Mouse (Mus musculus): ENCODE measurements around the gene Zfp36l1. TPM values are rescaled to one million over a fixed set of nuclear protein-coding genes. Genes with fewer than 3 reads are reported as not detected.

Gene Zfp36l1
- total RNA-seq, 2 experiments from 2014 or later, result 132 to 157 TPM

- DNase-seq (ENCODE audit: low spot score in 2 of 2), result no peak
These were observed 18.8 kb upstream of the Zfp36l1 start for GRCm38 (mm10) chr12:80131359-80132249.

- no peak for DNase-seq (ENCODE audit: low spot score in 2 of 2)
These were observed 17.9 kb upstream of the Zfp36l1 start for GRCm38 (mm10) chr12:80130558-80131358.

GRCm38 (mm10) chr12:80129531-80129930 lies 16.7 kb upstream of the Zfp36l1 start:
- DNase-seq (ENCODE audit: low spot score in 2 of 2), result no peak

- DNase-seq (ENCODE audit: low spot score in 2 of 2), result no peak
These were observed 14.5 kb upstream of the Zfp36l1 start for GRCm38 (mm10) chr12:80127191-80127762.

- DNase-seq (ENCODE audit: low spot score in 2 of 2), result no peak
These were observed 12.5 kb upstream of the Zfp36l1 start for GRCm38 (mm10) chr12:80125316-80125715.

- DNase-seq (ENCODE audit: low spot score in 2 of 2), result no peak
These were observed 11.9 kb upstream of the Zfp36l1 start for GRCm38 (mm10) chr12:80124756-80125155.

- DNase-seq (ENCODE audit: low spot score in 2 of 2), result no peak
These were observed 11.4 kb upstream of the Zfp36l1 start for GRCm38 (mm10) chr12:80124211-80124610.

- peak in 1 of 2 experiments; percentile 56 for DNase-seq (ENCODE audit: low spot score in 2 of 2)
These were observed 10.5 kb upstream of the Zfp36l1 start for GRCm38 (mm10) chr12:80123227-80123803.

GRCm38 (mm10) chr12:80121438-80121837 lies 8.6 kb upstream of the Zfp36l1 start:
- no peak for DNase-seq (ENCODE audit: low spot score in 2 of 2)

- DNase-seq (ENCODE audit: low spot score in 2 of 2), result no peak
These were observed 5.8 kb upstream of the Zfp36l1 start for GRCm38 (mm10) chr12:80118588-80118987.

- no peak for DNase-seq (ENCODE audit: low spot score in 2 of 2)
These were observed 3.6 kb upstream of the Zfp36l1 start for GRCm38 (mm10) chr12:80116206-80117112.

GRCm38 (mm10) chr12:80115863-80116194 lies 3.0 kb upstream of the Zfp36l1 start:
- no peak for DNase-seq (ENCODE audit: low spot score in 2 of 2)

GRCm38 (mm10) chr12:80115142-80115862 lies 2.5 kb upstream of the Zfp36l1 start:
- DNase-seq (ENCODE audit: low spot score in 2 of 2), result peak; percentile 69 to 81

GRCm38 (mm10) chr12:80114892-80115141 lies 2.0 kb upstream of the Zfp36l1 start:
- no peak for DNase-seq (ENCODE audit: low spot score in 2 of 2)

- DNase-seq (ENCODE audit: low spot score in 2 of 2), result peak; percentile 48 to 75
These were observed 1.4 kb upstream of the Zfp36l1 start for GRCm38 (mm10) chr12:80114031-80114891.

- DNase-seq (ENCODE audit: low spot score in 2 of 2), result peak in 1 of 2 experiments; percentile 63
These were observed 791 bp upstream of the Zfp36l1 start for GRCm38 (mm10) chr12:80113586-80114021.

- peak in 1 of 2 experiments; percentile 35 for DNase-seq (ENCODE audit: low spot score in 2 of 2)
These were observed 647 bp downstream of the Zfp36l1 start for GRCm38 (mm10) chr12:80112071-80112660.

All from gastrocnemius, postnatal 4 days (tissue).